Mouse (Mus musculus): ENCODE results near the gene Itgb4.

The Itgb4 gene

DNA sequence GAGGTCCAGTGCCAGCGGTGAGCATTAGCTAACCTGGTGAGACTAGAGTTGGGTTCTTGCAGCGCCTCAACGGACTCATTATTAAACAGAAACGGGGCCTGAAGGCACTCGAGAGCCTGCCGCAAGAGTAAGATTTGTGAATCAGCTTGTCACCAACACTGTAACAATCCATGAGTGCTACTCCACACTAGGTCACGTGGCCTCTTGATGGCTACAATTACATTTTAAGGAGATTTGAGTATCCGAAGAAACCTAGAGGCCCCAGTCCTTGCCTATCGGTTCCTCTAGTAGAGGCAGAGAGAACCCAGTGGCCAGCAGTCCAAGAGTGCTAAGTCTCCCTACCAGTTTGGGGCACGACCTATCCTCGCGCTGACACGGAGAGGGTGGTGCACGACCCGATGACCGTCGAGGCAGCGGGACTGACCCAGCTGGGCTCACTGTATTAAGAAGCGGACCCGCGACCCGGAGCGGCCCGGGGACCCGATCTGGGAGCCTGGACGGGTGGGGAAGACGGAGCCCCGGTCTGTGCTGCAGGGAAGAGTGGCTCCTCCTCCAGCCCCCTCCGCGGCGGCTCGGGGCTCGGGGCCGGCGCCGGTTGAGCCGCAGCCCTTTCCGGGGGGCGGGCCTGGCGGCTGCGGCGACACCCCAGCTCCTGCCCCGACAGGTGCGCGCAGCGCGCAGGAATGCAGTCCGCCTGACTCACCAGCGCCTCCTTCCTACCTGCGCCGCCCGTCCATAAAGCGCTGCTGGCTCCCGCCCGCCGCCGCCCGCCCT lies at the start of gene Itgb4:
TSS of gene Itgb4 (plus strand) at position 401 of the 774 bp plus-strand sequence.
- peak in 1 of 2 experiments; percentile 25 for DNase-seq (ENCODE audit: inconsistent age in 2 of 2, low spot score in 1 of 2)

DNA sequence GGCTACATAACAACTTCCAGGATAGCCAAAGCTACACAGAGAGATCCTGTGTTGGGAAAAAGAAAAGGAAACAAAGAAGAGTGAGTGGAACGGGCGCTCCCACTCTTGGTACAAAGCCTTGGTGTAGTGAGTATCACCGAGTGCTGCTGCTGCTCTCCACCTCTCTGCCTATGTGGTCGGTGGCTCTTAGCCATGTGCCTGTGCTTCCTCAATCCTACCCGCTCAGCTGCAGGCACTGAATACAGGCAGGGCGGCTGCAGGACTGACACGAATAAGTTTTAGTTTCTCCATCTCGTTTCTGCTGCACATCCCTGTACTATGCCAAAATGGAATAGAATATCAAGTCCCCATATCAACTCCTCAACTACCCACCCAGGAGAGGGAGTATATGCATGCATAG lies 45.5 kb upstream of the Itgb4 start:
- DNase-seq (ENCODE audit: inconsistent age in 2 of 2, low spot score in 1 of 2): no peak

DNA sequence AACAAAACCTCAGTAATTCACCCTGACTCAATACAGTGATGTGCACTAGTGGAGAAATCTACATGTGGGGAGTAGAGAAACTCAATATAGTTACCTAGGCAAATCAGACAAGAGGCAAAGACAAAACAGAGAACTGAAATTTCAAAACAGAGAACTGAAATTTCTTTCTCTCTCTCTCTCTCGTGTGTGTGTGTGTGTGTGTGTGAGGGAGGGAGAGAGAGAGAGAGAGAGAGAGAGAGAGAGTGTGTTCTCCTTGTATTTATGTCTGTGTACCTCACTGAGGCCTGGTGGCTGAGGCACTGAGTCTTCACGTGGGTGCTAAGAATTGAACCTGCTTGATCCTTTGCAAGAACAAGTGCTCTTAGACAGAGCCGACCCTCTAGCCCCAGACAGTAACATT lies 44.7 kb upstream of the Itgb4 start:
- DNase-seq (ENCODE audit: inconsistent age in 2 of 2, low spot score in 1 of 2): no peak

DNA sequence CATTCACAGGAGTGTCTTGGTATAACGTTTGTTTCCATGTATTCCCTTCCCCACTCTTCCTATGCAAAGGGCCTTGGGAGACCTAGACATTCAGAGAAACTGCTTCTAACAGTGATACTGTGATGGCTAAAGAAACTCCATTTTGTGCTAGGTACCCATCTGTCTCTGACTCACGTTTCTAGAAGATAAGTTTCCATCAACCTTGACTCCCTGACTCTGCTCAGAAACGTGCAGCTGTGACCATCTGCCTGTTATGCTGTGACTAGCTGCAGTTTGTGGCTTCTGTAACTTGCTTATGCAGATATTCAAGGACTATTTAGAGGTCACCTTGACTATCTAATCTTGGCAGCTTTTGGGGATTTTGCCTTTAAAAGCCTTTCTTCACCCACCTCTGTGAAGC lies 43.3 kb upstream of the Itgb4 start:
- no peak for DNase-seq (ENCODE audit: inconsistent age in 2 of 2, low spot score in 1 of 2)

DNA sequence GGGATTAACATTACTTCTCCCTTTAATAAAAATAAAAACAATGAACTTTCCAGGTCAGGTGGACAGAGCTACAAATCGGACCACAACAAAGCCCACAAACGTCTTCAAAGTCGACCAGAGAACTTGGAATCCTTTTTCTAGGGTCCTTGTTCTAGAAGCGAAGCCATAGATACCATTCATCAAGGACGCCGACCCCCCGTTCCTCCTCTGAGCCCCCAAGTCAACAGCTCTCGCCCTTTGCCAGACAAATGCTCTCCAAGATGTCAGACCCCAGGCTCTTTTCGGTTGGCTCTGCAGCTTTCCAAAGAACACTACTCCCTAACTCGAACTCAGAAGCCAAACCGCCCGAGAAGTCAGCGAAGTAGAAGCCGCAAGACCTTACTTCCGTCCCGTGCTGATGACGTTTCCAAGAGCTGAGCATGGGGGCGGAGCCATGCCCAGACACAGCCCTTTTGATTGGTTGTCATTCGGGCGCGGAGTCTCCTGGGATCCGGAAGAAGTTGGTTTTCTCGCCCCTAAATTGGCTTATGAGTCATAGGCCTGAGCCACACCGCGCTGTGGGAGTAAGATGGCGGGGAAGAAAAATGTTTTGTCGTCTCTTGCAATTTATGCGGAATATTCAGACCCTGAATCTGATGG lies 41.3 kb upstream of the Itgb4 start, which contains the start of the genes Sap30bp and Recql5:
TSS of gene Sap30bp (plus strand) at position 175 of the 639 bp plus-strand sequence.
TSS of gene Recql5 (minus strand) at position 370 of the 639 bp plus-strand sequence.
- peak; percentile 97 to 99 for DNase-seq (ENCODE audit: inconsistent age in 2 of 2, low spot score in 1 of 2)

DNA sequence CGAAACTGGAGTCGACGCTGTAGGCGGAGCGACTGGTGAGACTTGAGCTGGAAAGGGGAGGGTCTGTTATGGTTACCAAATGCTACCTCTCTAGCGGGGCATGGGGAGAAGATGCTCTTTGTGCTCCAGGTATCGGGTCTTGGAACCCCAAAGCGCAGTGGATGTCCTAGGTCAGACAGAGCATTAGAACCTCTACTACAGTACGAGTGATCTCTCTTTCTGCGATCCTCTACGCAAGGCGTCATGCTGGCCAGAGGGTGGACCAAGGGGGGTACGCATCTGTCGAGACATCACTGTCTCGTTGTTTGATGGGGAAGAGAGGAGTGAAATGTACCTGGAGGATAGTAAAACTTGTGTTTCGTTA lies 40.8 kb upstream of the Itgb4 start:
- DNase-seq (ENCODE audit: inconsistent age in 2 of 2, low spot score in 1 of 2): no peak

DNA sequence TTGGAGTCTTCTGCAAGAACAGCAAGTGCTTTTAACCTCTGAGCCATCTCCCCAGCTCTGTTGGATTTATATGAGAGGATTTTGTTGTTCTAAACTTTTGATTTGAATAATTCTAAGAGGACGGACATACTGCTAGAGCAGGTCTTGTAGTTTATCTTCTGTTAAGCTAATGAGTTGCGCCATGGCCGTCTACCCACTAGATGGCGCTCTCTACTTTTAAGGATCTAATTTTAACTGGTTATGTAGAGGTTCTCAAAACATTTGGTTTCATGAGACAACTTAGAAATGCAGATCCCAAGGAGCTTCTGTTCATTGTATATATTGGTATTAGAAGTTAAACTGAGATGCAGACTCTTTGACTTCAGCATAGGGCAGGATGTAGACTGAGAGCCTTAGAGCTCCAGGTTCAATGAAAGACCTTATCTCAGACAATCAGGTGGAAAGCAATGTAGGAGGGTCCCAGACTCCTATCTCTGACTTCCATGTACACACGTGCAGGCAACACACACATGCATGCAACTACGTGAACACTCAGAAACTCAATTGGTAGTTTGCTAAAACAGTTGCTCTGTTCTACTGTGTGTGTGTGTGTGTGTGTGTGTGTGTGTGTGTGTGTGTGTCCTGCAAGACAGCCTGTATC lies 34.7 kb upstream of the Itgb4 start:
- DNase-seq (ENCODE audit: inconsistent age in 2 of 2, low spot score in 1 of 2): peak; percentile 47 to 91

DNA sequence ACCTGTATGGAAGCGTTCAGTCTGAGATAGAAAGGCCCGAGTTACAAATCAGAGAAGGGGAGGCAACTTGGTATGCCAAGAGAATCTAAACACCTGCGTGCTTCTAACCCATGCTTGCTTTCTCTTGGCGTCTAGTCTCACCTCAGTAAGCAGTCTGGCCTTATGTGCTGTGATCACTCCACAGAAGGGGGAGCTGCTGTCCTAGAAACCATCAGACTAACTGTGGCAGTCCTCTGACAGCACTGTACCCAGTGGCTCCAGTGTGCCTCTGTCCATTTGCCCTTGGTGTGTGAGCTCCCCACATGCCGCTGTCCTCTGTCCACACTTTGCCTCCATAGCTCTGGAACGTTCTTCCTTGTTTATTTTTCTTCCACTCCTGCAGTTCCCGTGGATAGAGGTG lies 32.5 kb upstream of the Itgb4 start:
- no peak for DNase-seq (ENCODE audit: inconsistent age in 2 of 2, low spot score in 1 of 2)

DNA sequence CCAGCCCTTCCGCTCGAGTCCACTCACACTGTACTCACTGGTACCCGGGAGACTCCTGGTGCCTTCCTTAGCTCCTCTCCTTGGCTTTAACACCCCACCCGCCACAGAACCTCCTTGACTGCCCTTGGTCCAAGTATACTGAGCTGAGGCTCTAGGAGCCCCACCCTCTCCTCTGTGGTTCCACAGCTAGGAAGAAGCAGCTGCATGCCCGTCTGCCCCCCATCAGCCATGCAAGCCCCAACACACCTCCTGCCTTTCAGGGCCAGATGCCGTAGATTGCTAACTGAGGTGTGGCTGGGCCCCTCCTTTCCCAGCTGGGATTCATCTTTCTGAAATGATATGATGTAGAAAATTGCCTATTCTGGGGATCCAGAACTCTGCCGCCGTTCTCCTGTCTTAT lies 29.3 kb upstream of the Itgb4 start:
- no peak for DNase-seq (ENCODE audit: inconsistent age in 2 of 2, low spot score in 1 of 2)

DNA sequence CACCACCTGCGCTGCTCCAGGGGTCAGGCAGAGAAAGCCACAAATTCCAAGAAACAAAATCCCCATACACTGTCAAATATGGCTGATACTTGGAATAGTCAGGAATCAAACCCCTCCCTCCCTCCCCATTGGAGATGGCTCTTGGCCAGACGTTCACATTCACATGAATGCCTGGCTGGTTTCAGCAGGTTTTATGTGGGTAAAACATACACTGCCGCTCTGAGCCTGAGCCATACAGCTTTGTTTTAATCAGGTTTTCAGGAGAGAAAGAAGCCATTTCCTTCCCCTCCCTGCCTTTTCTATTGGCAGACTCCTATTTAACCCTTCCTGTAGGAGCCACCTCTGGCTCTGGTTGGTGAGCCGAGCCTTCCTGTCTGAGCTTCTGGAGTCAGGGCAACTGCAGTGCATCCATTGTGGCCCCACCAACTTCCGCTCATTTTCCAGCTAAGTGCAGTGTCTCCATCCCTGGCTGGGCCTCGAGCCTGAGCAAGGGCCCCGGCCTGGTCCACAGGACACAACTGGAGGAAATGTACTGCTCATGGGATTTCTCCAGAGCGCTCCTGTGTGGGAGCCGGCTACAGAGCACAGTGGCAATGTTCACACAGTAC lies 28.2 kb upstream of the Itgb4 start:
- no peak for DNase-seq (ENCODE audit: inconsistent age in 2 of 2, low spot score in 1 of 2)

DNA sequence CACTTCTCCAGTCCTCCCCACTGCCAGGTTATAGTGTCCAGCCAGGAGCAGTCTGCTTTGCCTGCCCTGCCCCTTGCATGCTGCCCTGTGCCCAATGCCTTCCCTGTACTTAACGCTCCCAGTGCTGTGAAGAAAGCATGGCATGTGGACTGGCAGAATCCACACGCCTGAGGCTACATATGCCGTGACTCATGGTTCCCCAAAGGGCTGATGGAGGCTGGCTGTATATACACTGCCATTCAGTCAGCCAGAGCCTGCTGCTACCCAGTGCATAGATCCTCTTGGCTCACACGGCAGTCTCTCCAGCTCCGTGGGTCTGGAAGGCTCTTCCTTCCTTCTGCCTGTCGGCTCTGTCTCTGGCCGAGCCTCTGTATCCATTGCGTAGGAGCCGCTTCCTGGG lies 26.2 kb upstream of the Itgb4 start:
- no peak for DNase-seq (ENCODE audit: inconsistent age in 2 of 2, low spot score in 1 of 2)

DNA sequence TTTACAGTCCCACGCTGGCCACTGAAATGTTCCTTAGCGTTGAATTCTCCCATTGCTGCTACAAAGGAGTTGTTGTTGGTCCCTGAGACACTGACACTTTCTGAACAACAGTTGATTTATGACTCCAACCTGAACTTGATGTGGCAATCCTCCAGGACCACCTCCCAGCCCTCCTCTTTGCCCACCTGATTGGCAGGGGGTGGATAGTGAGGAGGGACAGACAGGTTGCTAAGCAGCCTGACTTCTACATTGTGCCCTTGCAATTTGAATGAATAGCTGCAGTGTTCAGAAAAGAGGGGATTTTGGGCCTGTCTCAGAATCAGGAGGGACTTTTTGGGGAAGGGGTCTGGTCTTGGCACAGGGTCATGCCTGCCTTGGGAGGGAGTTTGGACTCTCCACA lies 23.8 kb upstream of the Itgb4 start:
- no peak for DNase-seq (ENCODE audit: inconsistent age in 2 of 2, low spot score in 1 of 2)

DNA sequence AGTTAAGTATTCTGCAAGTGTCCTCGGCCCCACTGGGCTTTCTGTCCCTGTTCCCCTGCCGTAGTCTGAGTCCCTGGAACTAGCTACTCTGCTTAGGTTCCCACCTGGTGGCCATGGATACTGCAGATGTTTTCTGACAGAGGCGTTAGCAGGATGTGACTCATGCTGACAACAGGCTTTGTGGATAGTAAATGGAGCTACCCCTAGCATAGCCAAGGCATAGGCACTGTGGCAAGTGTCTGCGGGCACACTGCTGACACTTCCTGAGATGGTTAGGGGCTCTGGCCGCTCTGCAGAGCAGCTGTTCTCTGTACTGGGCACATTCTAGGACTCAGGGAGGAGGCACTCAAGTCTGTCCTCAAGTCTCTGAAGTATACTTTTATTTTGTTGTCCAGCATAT lies 19.8 kb upstream of the Itgb4 start:
- no peak for DNase-seq (ENCODE audit: inconsistent age in 2 of 2, low spot score in 1 of 2)

DNA sequence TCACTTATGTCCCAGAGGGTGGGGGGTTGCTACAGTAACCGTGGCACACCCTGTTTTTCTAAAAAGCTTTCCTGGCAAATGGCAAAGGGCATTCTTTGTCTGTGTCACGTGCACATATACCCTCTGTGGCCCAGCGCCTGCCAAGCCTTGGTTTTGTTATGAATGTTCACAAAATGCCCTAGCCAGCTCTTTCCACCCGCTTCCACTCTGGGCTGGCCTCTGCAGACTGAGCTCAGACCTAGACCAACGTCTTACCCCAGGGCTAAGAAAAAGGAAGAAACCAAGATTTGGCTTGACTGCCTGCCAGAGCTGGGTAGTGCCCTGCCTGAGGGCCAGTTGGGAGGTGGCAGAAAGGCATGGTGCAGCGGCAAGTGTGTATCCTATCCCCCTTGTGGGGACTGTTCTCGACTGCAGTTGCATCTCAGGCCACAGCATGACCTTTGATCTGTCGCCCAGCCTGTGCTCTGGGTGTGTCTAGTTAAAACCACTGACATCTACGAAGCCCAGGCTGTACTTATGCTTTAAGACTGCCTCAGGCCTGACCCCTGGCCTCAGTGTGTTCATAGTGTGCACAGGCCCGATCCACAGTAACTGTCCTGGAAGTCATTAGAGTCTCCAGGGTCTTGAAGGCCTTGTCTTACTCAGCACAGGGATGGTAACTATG lies 19.2 kb upstream of the Itgb4 start:
- DNase-seq (ENCODE audit: inconsistent age in 2 of 2, low spot score in 1 of 2): peak in 1 of 2 experiments; percentile 56

DNA sequence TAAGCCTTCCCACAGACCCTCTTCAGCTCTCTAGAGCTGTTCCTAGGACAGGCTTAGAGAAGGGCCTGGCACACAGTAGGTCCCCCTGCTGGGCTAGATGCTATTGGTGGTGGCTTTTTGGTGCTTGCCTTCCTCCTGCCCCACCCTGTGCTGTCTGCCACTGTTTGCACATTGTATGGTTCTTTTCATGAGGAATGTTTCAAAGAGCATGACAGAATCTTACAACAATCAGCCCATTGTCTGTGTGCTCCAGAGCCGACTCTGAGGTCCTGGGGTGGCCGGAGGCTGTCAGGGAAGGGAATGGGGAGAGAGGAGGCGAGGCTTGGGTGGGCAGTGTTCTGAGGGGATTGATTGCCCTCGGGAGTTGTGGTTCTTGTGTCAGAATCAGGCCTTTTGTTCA lies 18.1 kb upstream of the Itgb4 start:
- DNase-seq (ENCODE audit: inconsistent age in 2 of 2, low spot score in 1 of 2): no peak

DNA sequence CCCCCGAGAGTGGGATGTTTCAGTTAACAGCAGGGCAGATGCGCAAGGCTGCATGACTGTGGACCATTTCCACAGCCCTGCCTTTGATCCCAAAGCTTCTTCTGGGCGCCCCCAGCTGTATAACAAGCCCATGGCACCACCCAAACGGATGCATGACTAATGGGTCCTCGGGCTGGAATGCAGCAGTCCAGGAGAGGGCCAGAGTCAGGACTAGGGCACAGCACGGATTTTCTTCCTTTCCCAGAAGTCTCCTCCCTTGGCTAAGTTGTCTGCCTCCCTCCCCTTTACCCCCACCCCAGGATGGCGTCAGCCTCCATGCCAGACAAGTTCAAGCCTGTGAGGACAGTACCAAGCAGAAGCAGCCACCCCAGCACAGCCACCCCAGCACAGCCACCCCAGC lies 16.5 kb upstream of the Itgb4 start:
- no peak for DNase-seq (ENCODE audit: inconsistent age in 2 of 2, low spot score in 1 of 2)

DNA sequence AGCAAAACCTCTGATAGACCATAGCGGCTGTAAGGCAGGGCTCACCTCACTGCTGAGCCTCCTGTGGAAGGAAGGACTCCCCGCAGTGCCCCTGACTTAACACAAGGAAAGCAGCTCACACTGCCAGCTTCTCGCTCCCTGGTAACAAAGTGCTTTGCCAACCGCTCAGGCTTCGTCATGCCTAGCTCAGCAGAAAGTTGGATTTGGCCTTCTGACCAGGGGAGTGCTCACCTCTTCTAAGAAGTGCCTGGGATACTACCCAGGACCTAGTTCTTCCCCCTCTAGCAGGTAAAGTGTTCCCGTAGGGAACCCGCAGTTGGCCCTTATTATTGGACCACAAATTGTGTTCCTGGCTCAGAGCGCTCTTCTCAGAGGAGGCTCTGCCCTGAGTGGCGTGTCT lies 15.5 kb upstream of the Itgb4 start:
- DNase-seq (ENCODE audit: inconsistent age in 2 of 2, low spot score in 1 of 2): no peak

DNA sequence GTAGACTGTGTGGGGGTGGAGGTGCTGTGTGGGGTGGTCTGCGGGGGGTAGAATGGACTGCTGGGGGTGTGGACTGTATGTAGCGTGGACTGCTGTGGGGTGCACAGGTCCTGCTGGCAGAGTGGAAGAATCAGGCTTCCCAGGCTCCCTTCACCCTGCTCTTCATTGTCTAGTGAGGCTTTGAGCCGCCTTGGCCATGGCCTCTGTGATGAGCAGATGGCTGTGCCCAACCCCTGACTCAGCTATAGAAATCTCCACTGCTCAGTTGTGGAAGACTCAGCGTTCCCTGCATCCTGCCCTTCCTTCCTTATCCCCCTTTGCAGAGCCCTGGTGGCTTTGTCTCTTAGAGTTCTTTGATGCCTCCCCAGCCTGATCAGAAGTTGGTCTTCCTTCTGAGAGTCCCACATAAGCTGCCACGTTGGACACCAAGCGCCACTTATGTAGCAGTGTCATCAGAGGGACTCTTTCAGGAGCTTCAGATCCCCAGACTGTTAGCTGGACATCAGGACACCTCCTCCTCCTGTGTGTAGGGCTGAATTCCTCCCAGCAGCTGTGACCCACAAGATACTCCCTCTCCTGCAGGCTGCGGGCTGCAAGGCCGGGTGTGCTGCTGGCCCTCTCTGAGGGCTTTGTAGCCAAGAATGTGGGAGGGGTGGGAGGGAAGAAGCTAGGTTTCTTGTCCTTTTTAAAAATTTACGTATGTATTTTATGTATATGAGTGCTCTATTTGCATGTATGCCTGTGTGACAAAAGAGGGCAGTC lies 11.7 kb upstream of the Itgb4 start:
- peak; percentile 33 to 62 for DNase-seq (ENCODE audit: inconsistent age in 2 of 2, low spot score in 1 of 2)

DNA sequence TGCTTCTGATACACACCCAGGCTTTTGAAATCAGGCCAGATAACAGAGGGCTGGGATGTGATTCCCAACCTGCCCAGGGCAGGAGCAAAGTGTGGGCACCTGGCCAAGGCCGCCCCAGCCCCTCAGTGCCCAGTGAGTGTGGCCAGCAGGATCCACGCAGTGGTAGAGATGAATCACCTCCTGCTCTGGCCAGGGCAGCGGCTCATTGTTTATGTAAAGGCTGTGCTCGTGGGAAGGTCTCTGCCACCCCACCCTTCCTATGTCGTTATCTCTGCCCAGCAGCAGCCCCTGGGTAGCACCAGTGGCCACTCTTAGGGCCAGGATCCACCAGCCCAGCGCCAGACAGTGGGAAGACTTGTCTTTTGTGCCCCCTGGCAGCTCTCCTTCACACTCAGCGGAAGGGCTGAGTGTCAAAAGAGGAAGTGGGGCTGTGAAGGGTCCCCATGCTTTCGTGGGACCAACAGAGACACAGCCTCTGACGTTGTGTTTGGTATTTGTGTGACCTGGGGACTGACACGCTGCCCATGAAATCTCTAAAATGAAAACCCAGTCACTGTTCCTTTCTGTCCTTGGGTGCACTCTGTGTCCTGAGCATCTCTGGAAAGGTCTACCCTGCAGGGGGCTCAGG lies 9.4 kb upstream of the Itgb4 start:
- peak; percentile 82 to 89 for DNase-seq (ENCODE audit: inconsistent age in 2 of 2, low spot score in 1 of 2)
